Comparison of ENCODE assay signal across 8 mouse cellular contexts in genomic region chr3:38483551-38483950, GRCm38 (mm10). TPM values are rescaled to one million over a fixed set of nuclear protein-coding genes. Genes with fewer than 3 reads are reported as not detected.
DNase-seq lines count a peak whose midpoint lies in the region; ATAC-seq and TF ChIP-seq lines count a peak whose summit lies in the region.

No protein-coding gene starts in this region.

- no peak for TF ChIP-seq EP300 in lung, postnatal 0 days (IDR thresholded peaks at IDR 0.05)

- H3K36me3 ChIP-seq in hindbrain, embryonic 13.5 days, result peaks cover 8% of the 10 kb centered on the region
- peaks cover 6% of the 10 kb centered on the region; the same call in 1 of the 2 replicates for H3K36me3 ChIP-seq in lung, postnatal 0 days (ENCODE audit: insufficient read depth, low read length)
- H3K36me3 ChIP-seq in splenic B cell, adult 2 months (ENCODE audit: control insufficient read depth, insufficient read depth, low read length, poor library complexity, severe bottlenecking), result no peaks in the 10 kb centered on the region

- peak; percentile 20 to 43 for DNase-seq in cerebellum, postnatal 36 days
- DNase-seq in cerebellum, adult 8-10 months, result no peak
- peak; percentile 70 for DNase-seq in CD4-positive, CD25-positive, alpha-beta regulatory T cell, adult 2 months (ENCODE audit: low read depth, low spot score)
- DNase-seq in embryo, embryonic 9.5 days (ENCODE audit: extremely low spot score), result peak; percentile 28
- DNase-seq in lung, postnatal 0 days (ENCODE audit: low spot score), result peak; percentile 60
- DNase-seq in splenic B cell, adult 2 months (ENCODE audit: low read depth, low spot score), result peak; percentile 33
- DNase-seq in layer of hippocampus, adult 9-10 months (ENCODE audit: low spot score), result no peak

- peaks cover 45% of the 10 kb centered on the region for H3K4me1 ChIP-seq in hindbrain, embryonic 13.5 days (replicated peaks)
- peaks cover 18% of the 10 kb centered on the region; the same call in 1 of the 2 replicates for H3K4me1 ChIP-seq in lung, postnatal 0 days (ENCODE audit: insufficient read depth, low read depth, low read length)

- H3K27me3 ChIP-seq in hindbrain, embryonic 13.5 days, result no peaks in the 10 kb centered on the region
- H3K27me3 ChIP-seq in lung, postnatal 0 days (replicated peaks; ENCODE audit: insufficient read depth, low read length), result no peaks in the 10 kb centered on the region
- H3K27me3 ChIP-seq in splenic B cell, adult 2 months (ENCODE audit: control insufficient read depth, insufficient read depth, low read length, poor library complexity, severe bottlenecking), result no peaks in the 10 kb centered on the region

- peak overlapping the region; percentile 96 for H3K27ac ChIP-seq in hindbrain, embryonic 13.5 days
- H3K27ac ChIP-seq in lung, postnatal 0 days (ENCODE audit: low read length), result 0 out of 2 replicates have a peak overlapping the region, but pooled peaks have one; percentile 92

- H3K4me2 ChIP-seq in hindbrain, embryonic 13.5 days, result peak overlapping the region; percentile 97
- H3K4me2 ChIP-seq in lung, postnatal 0 days (replicated peaks; ENCODE audit: low read depth, low read length), result peak overlapping the region; percentile 61

- no peak for ATAC-seq in hindbrain, embryonic 13.5 days (ENCODE audit: low FRiP score)
- ATAC-seq in lung, postnatal 0 days, result no peak

- H3K4me3 ChIP-seq in hindbrain, embryonic 13.5 days, result peak overlapping the region; percentile 94
- peak overlapping the region; percentile 73 for H3K4me3 ChIP-seq in lung, postnatal 0 days (ENCODE audit: low read depth, low read length)

- no peaks in the 10 kb centered on the region for H3K9me3 ChIP-seq in hindbrain, embryonic 13.5 days
- H3K9me3 ChIP-seq in lung, postnatal 0 days (ENCODE audit: low read length), result no peaks in the 10 kb centered on the region

- H3K9ac ChIP-seq in hindbrain, embryonic 13.5 days, result peak overlapping the region; percentile 96
- peak overlapping the region; percentile 70; the same call in 1 of the 2 replicates for H3K9ac ChIP-seq in lung, postnatal 0 days (replicated peaks; ENCODE audit: low read depth)

- no peak for TF ChIP-seq CTCF in lung, postnatal 0 days (IDR thresholded peaks at IDR 0.05)

- 11% methylated on average over 10 of the region's 10 CpGs for WGBS in hindbrain, embryonic 13.5 days
- WGBS in lung, postnatal 0 days, result 10% methylated on average over 10 of the region's 10 CpGs

RNA-seq across cellular contexts. Expression of gene Ankrd50, which starts 1.1 kb away (rescaled TPM):
- polyA plus RNA-seq in hindbrain, embryonic 13.5 days (2015; fragmentation: Nextera tagmentation; extraction: Ambion mirVana), result 25.2 and 26.1 TPM in 2 replicates
- polyA plus RNA-seq in lung, postnatal 0 days (2015; fragmentation: Nextera tagmentation; extraction: Ambion mirVana), result 14.1 and 15.6 TPM in 2 replicates

Comparison
In these comparisons a context has a peak if more than half of its experiments do, and no peak if none do; other contexts are left out.
1. DNase-seq: peak in cerebellum, postnatal 36 days (2 of 2), CD4-positive, CD25-positive, alpha-beta regulatory T cell, adult 2 months (single experiment), embryo, embryonic 9.5 days (single experiment), lung, postnatal 0 days (single experiment) and splenic B cell, adult 2 months (single experiment); none in cerebellum, adult 8-10 months (single experiment) and layer of hippocampus, adult 9-10 months (single experiment).